Mouse (Mus musculus): ENCODE measurements around the gene Gadl1. TPM values are rescaled to one million over a fixed set of nuclear protein-coding genes. Genes with fewer than 3 reads are reported as not detected.

Gadl1 gene
- total RNA-seq, 1 experiment from 2014 or later = not detected

DNA sequence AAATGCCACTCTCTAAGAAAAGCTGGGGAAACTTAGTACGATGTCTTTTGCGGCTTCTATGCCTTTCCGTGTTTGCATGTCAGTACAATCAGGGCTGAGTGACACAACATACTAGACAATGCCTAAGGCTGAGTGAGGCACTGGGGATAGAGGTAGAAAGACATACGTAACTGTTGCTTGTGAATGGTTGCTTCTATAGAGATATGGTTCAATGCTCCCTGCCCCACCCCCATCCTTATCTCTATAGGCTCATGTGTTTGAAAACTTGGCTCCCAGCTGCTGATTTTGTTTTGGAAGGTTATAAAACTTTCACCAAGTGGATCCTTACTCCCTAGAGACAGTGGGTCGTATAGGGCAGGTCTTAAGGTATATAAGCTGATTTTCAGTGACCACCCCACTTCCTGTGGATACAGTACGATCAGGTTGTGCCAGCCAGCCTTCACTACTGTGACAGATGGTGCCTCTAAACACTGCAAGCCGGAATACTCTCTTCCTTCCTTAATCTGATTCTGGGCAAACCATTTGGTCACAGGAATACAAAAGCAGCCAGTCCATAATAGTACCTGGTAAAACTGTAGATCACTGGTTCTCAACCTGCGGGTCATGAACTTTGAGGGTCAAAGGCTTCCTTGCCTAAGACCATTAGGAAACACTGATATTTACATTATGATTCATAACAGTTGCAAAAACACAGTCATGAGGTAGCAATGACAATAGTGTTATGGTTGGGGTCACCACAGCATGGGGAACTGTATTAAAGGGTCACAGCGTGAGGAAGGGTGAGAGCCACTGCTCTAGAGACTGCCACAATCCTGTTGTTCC, 202.1 kb downstream of the Gadl1 start:
- no peak for ATAC-seq (ENCODE audit: extremely low read depth, insufficient number of reproducible peaks, low FRiP score, poor library complexity, severe bottlenecking)

DNA sequence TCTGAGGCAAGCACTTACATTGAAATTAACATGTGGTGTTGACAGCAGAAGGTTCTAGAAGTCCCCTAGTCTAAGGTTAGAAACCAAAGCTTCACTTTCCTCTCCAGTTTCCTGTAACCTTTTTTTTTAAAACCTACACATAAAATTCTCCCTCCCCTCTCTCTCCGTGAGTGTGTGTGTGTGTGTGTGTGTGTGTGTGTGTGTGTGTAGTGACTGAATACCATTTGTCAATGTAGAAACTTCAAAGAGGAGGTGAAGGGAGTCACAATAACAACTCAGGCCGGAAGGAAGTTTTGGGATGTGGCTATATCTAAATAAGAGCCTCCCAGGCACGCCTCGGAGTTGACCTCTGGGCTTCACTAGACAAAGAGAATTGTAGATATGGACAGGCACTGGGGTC, 205.1 kb downstream of the Gadl1 start:
- 0 out of 2 replicates have a peak, but pooled peaks have one; percentile 18 for ATAC-seq (ENCODE audit: extremely low read depth, insufficient number of reproducible peaks, low FRiP score, poor library complexity, severe bottlenecking)

DNA sequence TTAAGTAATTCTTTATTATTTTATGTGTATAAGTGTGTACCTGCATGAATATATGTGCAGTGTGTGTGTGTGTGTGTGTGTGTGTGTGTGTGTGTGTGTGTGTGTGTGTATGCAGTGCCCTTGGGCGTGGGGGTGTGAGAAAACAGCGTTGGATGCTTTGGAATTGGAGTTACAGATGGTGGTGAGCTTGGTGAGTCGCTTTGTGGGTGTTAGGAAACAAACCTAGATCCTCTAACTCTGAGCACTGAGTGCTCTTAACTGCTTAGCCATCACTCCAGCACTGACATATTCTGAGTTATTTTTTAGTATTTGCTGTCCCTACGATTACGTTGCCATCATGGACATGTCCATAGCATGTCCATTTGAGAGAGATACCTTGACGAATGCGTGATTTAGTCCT, 206.6 kb downstream of the Gadl1 start:
- no peak for ATAC-seq (ENCODE audit: extremely low read depth, insufficient number of reproducible peaks, low FRiP score, poor library complexity, severe bottlenecking)

DNA sequence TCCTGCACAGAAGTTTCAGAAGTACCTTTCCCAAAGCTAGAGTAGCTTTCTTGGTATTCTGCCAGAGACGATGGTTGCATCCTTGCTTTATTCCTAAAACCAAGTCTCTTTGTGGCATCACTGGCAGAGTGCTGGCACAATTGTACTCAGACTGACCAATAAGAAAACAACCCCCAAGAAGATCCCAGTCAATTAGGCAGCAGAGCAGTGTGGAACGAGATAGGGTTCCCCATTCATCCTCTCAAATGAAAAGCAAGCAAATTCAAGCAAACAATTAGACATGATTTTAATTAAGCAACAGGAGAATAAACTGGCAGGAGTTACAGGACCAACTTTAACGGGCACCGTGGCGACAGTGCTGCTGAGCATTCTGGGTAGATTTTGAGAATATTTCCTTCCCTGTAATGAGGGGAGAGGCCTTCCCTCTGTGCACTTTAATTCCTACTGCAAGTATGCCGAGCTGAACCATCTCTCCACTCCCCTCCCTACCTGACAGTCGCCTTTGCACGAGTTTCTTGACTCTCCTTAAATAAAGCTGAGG, 209.1 kb downstream of the Gadl1 start:
- ATAC-seq (ENCODE audit: extremely low read depth, insufficient number of reproducible peaks, low FRiP score, poor library complexity, severe bottlenecking) = no peak

DNA sequence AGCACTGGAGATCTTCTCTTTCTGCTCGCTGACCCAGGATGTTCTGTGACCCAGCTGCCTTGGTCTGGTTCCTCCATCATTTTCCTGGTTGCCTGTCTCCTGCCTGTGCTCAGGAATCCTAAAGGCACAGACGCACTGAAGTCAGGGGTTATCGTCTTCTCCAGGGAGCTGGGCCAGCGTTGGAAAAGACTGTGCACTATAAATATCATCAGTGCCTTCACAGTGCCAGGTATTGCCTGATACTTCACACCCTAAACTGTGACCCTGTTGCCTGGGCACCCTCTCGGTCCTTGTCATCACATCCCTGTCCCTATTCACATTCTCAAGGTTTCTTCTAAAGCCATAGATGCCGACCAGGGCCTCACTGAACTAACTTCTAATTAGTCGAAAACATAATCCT, 210.7 kb downstream of the Gadl1 start:
- ATAC-seq (ENCODE audit: extremely low read depth, insufficient number of reproducible peaks, low FRiP score, poor library complexity, severe bottlenecking) = no peak

DNA sequence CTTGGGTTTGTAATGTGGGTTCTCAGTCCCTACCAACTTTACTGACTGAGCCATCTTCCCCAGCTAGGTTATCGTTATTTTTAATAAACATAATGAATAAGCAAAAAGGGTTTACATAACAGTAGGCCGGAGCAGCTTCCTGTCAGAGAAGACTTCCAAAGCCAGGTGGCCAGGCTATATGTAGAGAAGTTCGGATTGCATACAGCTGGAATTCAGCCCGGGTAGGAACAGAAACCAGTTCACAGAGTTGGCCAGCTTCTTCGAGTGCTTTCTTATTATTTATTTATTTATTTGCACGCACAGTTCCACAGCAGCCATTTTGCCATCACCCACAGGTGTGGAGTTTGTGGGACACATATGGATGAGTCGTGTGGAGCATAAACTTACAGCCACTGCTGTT, 212.2 kb downstream of the Gadl1 start:
- ATAC-seq (ENCODE audit: extremely low read depth, insufficient number of reproducible peaks, low FRiP score, poor library complexity, severe bottlenecking) = no peak

DNA sequence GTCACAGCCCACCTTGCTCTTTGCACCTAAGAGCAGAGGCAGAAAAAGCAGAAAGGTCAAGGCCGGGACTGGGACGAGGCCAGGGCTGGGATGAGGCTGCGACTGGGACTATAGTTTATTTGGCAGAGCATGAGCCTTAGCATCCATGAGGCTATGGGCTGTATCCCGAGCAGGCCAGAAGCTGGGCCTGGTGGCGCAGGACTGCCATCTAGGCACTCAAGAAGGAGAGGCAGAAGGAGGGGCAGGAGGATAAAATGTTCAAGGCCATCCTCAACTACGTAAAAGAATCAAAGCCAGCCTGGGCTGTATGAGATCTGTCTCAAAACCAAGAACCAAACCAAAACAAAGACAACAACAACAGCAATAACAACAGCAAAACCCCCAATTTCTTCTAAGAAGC, 213.3 kb downstream of the Gadl1 start:
- ATAC-seq (ENCODE audit: extremely low read depth, insufficient number of reproducible peaks, low FRiP score, poor library complexity, severe bottlenecking) = no peak

DNA sequence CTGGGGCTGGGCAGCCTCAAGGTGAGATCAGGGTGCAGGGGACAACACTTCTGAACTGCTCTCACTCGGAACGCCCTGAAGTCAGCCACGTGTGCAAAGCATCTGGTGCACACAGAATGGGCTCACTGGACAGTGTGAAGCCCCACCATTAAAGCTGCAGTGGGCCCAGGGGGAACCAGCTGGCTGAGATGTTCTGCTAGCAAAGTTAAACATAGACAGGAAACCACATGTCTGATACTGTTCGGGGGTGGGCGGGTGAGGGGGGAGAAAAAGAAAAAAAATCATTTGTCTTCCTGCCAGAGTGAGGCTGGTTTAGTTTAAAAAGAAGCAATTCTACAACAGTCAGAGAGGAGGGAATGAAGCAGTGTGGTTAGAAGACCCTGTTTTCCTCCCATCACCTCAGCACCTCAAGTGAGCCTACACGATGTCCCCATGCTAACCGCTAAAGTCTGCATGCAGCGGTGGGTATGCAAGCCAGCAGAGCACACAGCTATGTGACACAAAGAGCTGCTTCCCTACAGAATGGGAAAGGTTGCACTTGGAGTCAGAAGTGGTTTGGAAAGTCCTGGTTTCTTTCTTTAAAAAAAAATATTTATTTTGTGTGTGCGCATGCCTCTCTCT, 213.8 kb downstream of the Gadl1 start:
- ATAC-seq (ENCODE audit: extremely low read depth, insufficient number of reproducible peaks, low FRiP score, poor library complexity, severe bottlenecking) = peak; percentile 66

Measured in neutrophil, adult 5-6 weeks (primary cell).